In the genomic region with DNA sequence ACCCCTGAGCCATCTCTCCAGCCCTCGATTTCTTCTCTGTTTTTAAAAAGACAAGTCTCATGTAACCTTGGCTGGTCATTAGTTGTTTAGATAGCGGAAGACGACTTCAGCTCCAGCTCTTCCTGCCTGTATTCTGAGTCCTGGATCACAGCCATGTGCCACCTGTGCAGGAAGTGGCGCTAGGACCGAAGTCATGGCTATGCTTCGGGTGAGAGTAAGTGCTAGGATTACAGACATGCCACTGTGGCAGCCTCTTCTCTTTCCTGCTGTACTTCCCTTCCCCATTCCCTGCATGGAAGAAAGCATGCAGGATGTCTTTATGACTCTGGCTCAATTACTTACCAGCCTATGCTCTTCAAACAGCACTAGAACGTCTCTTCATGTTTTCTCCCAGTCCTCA, we compare ENCODE assay signal across 29 mouse cellular contexts. TPM values are rescaled to one million over a fixed set of nuclear protein-coding genes. Genes with fewer than 3 reads are reported as not detected.
DNase-seq lines count a peak whose midpoint lies in the region; ATAC-seq and TF ChIP-seq lines count a peak whose summit lies in the region.
"Had no signal": no experiment of that assay in that cellular context is flagged by ENCODE, and none has a peak within 500 bp of the region (broad histone marks: within the 10 kb centered on the region; RNA-seq: fewer than 3 reads in every experiment).

No protein-coding gene starts in this region.

- H3K4me1 ChIP-seq in cerebellum, adult 2 months (ENCODE audit: control insufficient read depth, insufficient read depth, low read length): peaks cover 7% of the 10 kb centered on the region
- no peaks in the 10 kb centered on the region for H3K4me1 ChIP-seq in embryonic facial prominence, embryonic 14.5 days (ENCODE audit: control insufficient read depth, insufficient read depth, low read length)
- H3K4me1 ChIP-seq in embryonic facial prominence, embryonic 10.5 days: no peaks in the 10 kb centered on the region
- no peaks in the 10 kb centered on the region for H3K4me1 ChIP-seq in kidney, embryonic 14.5 days (ENCODE audit: control insufficient read depth, insufficient read depth, low read length)
- H3K4me1 ChIP-seq in lung, embryonic 15.5 days: no peaks in the 10 kb centered on the region
- H3K4me1 ChIP-seq: embryonic facial prominence, embryonic 13.5 days; hindbrain, embryonic 10.5 days; hindbrain, embryonic 15.5 days; limb, embryonic 13.5 days; midbrain, embryonic 13.5 days; neural tube, embryonic 13.5 days had no signal

- no peaks in the 10 kb centered on the region for H3K9me3 ChIP-seq in embryonic facial prominence, embryonic 14.5 days (ENCODE audit: control insufficient read depth, low read length)
- no peaks in the 10 kb centered on the region for H3K9me3 ChIP-seq in embryonic facial prominence, embryonic 10.5 days
- no peaks in the 10 kb centered on the region for H3K9me3 ChIP-seq in kidney, embryonic 14.5 days (ENCODE audit: control insufficient read depth, low read length)
- no peaks in the 10 kb centered on the region for H3K9me3 ChIP-seq in lung, embryonic 15.5 days
- H3K9me3 ChIP-seq: embryonic facial prominence, embryonic 13.5 days; heart, embryonic 13.5 days; hindbrain, embryonic 10.5 days; hindbrain, embryonic 15.5 days; limb, embryonic 13.5 days; midbrain, embryonic 13.5 days; neural tube, embryonic 13.5 days had no signal

- TF ChIP-seq CTCF in cerebellum, adult 2 months (IDR thresholded peaks at IDR 0.05; ENCODE audit: borderline replicate concordance, insufficient read depth, low read depth, low read length): no peak

- no peak overlapping the region for H3K4me3 ChIP-seq in cerebellum, adult 2 months (replicated peaks; ENCODE audit: insufficient read depth, low read depth, low read length)
- H3K4me3 ChIP-seq in embryonic facial prominence, embryonic 14.5 days (ENCODE audit: low read depth, low read length): no peak overlapping the region
- H3K4me3 ChIP-seq in embryonic facial prominence, embryonic 10.5 days: no peak overlapping the region
- no peak overlapping the region for H3K4me3 ChIP-seq in kidney, embryonic 14.5 days (ENCODE audit: low read length)
- H3K4me3 ChIP-seq in lung, embryonic 15.5 days: no peak overlapping the region
- H3K4me3 ChIP-seq: embryonic facial prominence, embryonic 13.5 days; erythroblast, embryonic 14.5 days; heart, embryonic 13.5 days; hindbrain, embryonic 10.5 days; hindbrain, embryonic 15.5 days; limb, embryonic 13.5 days; midbrain, embryonic 13.5 days; neural tube, embryonic 13.5 days had no signal

- no peak for TF ChIP-seq POLR2A in cerebellum, adult 2 months (IDR thresholded peaks at IDR 0.05; ENCODE audit: borderline replicate concordance, insufficient read depth, low read length)

- ATAC-seq in embryonic facial prominence, embryonic 14.5 days (ENCODE audit: low read depth): no peak
- ATAC-seq in kidney, embryonic 14.5 days (ENCODE audit: low FRiP score, low TSS enrichment): no peak
- ATAC-seq in lung, embryonic 15.5 days (ENCODE audit: borderline replicate concordance, extremely low read depth, low FRiP score, low TSS enrichment): no peak; the same call in 1 of the 2 replicates
- ATAC-seq: forebrain, embryonic 16.5 days; inflammation-experienced regulatory T-cells, adult 6 months; midbrain, embryonic 13.5 days; Patski had no signal

- 0 out of 2 replicates have a peak overlapping the region, but pooled peaks have one; percentile 58 for H3K27ac ChIP-seq in cerebellum, adult 2 months (ENCODE audit: insufficient read depth, low read length)
- no peak overlapping the region for H3K27ac ChIP-seq in embryonic facial prominence, embryonic 14.5 days (replicated peaks; ENCODE audit: low read depth, low read length)
- no peak overlapping the region for H3K27ac ChIP-seq in embryonic facial prominence, embryonic 10.5 days (replicated peaks)
- peak overlapping the region; percentile 37; the same call in 1 of the 2 replicates for H3K27ac ChIP-seq in kidney, embryonic 14.5 days (ENCODE audit: low read depth, low read length)
- 0 out of 2 replicates have a peak overlapping the region, but pooled peaks have one; percentile 29 for H3K27ac ChIP-seq in lung, embryonic 15.5 days
- H3K27ac ChIP-seq: embryonic facial prominence, embryonic 13.5 days; heart, embryonic 13.5 days; hindbrain, embryonic 10.5 days; hindbrain, embryonic 15.5 days; limb, embryonic 13.5 days; macrophage; midbrain, embryonic 13.5 days; neural tube, embryonic 13.5 days had no signal

- peaks cover 82% of the 10 kb centered on the region for H3K36me3 ChIP-seq in embryonic facial prominence, embryonic 14.5 days (ENCODE audit: control insufficient read depth, insufficient read depth, low read length)
- H3K36me3 ChIP-seq in embryonic facial prominence, embryonic 10.5 days (replicated peaks): peaks cover 92% of the 10 kb centered on the region
- H3K36me3 ChIP-seq in kidney, embryonic 14.5 days (ENCODE audit: control insufficient read depth, insufficient read depth, low read length): peaks cover 80% of the 10 kb centered on the region
- H3K36me3 ChIP-seq in lung, embryonic 15.5 days: peaks cover 56% of the 10 kb centered on the region

- H3K4me2 ChIP-seq in embryonic facial prominence, embryonic 14.5 days (ENCODE audit: low read depth, low read length): no peak overlapping the region
- H3K4me2 ChIP-seq in kidney, embryonic 14.5 days (replicated peaks; ENCODE audit: low read depth, low read length): no peak overlapping the region
- H3K4me2 ChIP-seq in lung, embryonic 15.5 days: no peak overlapping the region
- H3K4me2 ChIP-seq: embryonic facial prominence, embryonic 13.5 days; heart, embryonic 13.5 days; hindbrain, embryonic 15.5 days; limb, embryonic 13.5 days; liver, embryonic 11.5 days; midbrain, embryonic 13.5 days; neural tube, embryonic 13.5 days had no signal

- H3K9ac ChIP-seq in embryonic facial prominence, embryonic 14.5 days (ENCODE audit: low read depth, low read length): no peak overlapping the region
- no peak overlapping the region for H3K9ac ChIP-seq in kidney, embryonic 14.5 days (ENCODE audit: low read depth, low read length)
- no peak overlapping the region for H3K9ac ChIP-seq in lung, embryonic 15.5 days
- H3K9ac ChIP-seq: embryonic facial prominence, embryonic 13.5 days; heart, embryonic 13.5 days; hindbrain, embryonic 15.5 days; limb, embryonic 13.5 days; midbrain, embryonic 13.5 days; neural tube, embryonic 13.5 days had no signal

- 30% methylated on average over 7 of the region's 7 CpGs for WGBS in cerebellum, adult 2 months
- 78% methylated on average over 7 of the region's 7 CpGs for WGBS in embryonic facial prominence, embryonic 14.5 days
- WGBS in embryonic facial prominence, embryonic 10.5 days: 85% methylated on average over 7 of the region's 7 CpGs
- 56% methylated on average over 7 of the region's 7 CpGs for WGBS in kidney, embryonic 14.5 days
- 58% methylated on average over 7 of the region's 7 CpGs for whole genome bisulfite sequencing in lung, embryonic 15.5 days

- H3K27me3 ChIP-seq in cerebellum, adult 2 months (ENCODE audit: control insufficient read depth, insufficient read depth, low read length): no peaks in the 10 kb centered on the region
- H3K27me3 ChIP-seq in embryonic facial prominence, embryonic 14.5 days (replicated peaks; ENCODE audit: control insufficient read depth, insufficient read depth, low read length): no peaks in the 10 kb centered on the region
- H3K27me3 ChIP-seq in embryonic facial prominence, embryonic 10.5 days (replicated peaks; ENCODE audit: low read depth, poor library complexity, severe bottlenecking): no peaks in the 10 kb centered on the region
- H3K27me3 ChIP-seq in kidney, embryonic 14.5 days (ENCODE audit: control insufficient read depth, insufficient read depth, low read length): no peaks in the 10 kb centered on the region
- no peaks in the 10 kb centered on the region for H3K27me3 ChIP-seq in lung, embryonic 15.5 days
- H3K27me3 ChIP-seq: embryonic facial prominence, embryonic 13.5 days; heart, embryonic 13.5 days; hindbrain, embryonic 15.5 days; limb, embryonic 13.5 days; midbrain, embryonic 13.5 days; neural tube, embryonic 13.5 days; Patski had no signal

- DNase-seq in cerebellum, adult 2 months: peak; percentile 45 to 63
- no peak for DNase-seq in cerebellum, adult 11 months
- DNase-seq in embryonic facial prominence, embryonic 14.5 days (ENCODE audit: low spot score): peak; percentile 29
- no peak for DNase-seq in embryonic facial prominence, embryonic 10.5 days (ENCODE audit: low spot score)
- no peak for DNase-seq in kidney, adult 18-20 months
- no peak for DNase-seq in lung, postnatal 14 days
- DNase-seq: adrenal gland, postnatal 10 days; embryo, embryonic 11 days; gastrocnemius, postnatal 14 days; heart, adult 18-20 months; heart, postnatal 14 days; kidney, adult 2 months; thymus, adult 2 months; thymus, postnatal 36 days had no signal

RNA-seq across cellular contexts. Expression of a gene that starts 27.5 kb away (rescaled TPM):
- 562 and 572 TPM in 2 replicates for polyA plus RNA-seq in cerebellum, adult 2 months (2012; rRNA removed)
- polyA plus RNA-seq in embryonic facial prominence, embryonic 14.5 days (2014; fragmentation: Nextera tagmentation; extraction: Ambion mirVana): 149 and 150 TPM in 2 replicates
- 123 and 138 TPM in 2 replicates for polyA plus RNA-seq in embryonic facial prominence, embryonic 10.5 days (2016; fragmentation: Nextera tagmentation; extraction: Ambion mirVana)
- 56.0 and 87.0 TPM in 2 replicates for polyA plus RNA-seq in kidney, embryonic 14.5 days (2014; fragmentation: Nextera tagmentation; extraction: Ambion mirVana)
- 142 and 146 TPM in 2 replicates for polyA plus RNA-seq in lung, embryonic 15.5 days (2015; fragmentation: Nextera tagmentation; extraction: Ambion mirVana)

RNA-seq across cellular contexts. Expression of a gene that starts 31.2 kb away (rescaled TPM):
- polyA plus RNA-seq in cerebellum, adult 2 months (2012; rRNA removed): 118 and 121 TPM in 2 replicates
- polyA plus RNA-seq in embryonic facial prominence, embryonic 14.5 days (2014; fragmentation: Nextera tagmentation; extraction: Ambion mirVana): 102 and 119 TPM in 2 replicates
- polyA plus RNA-seq in embryonic facial prominence, embryonic 10.5 days (2016; fragmentation: Nextera tagmentation; extraction: Ambion mirVana): 130 and 141 TPM in 2 replicates
- 78.3 and 114 TPM in 2 replicates for polyA plus RNA-seq in kidney, embryonic 14.5 days (2014; fragmentation: Nextera tagmentation; extraction: Ambion mirVana)
- polyA plus RNA-seq in lung, embryonic 15.5 days (2015; fragmentation: Nextera tagmentation; extraction: Ambion mirVana): 131 and 134 TPM in 2 replicates

RNA-seq across cellular contexts. Expression of a gene that starts 40.6 kb away (rescaled TPM):
- polyA plus RNA-seq in cerebellum, adult 2 months (2012; rRNA removed): 3.8 and 3.9 TPM in 2 replicates
- 39.4 and 74.3 TPM in 2 replicates for polyA plus RNA-seq in embryonic facial prominence, embryonic 14.5 days (2014; fragmentation: Nextera tagmentation; extraction: Ambion mirVana)
- polyA plus RNA-seq in embryonic facial prominence, embryonic 10.5 days (2016; fragmentation: Nextera tagmentation; extraction: Ambion mirVana): 1.6 TPM in 2 replicates
- 2.8 and 3.5 TPM in 2 replicates for polyA plus RNA-seq in kidney, embryonic 14.5 days (2014; fragmentation: Nextera tagmentation; extraction: Ambion mirVana)
- 8.5 and 10.0 TPM in 2 replicates for polyA plus RNA-seq in lung, embryonic 15.5 days (2015; fragmentation: Nextera tagmentation; extraction: Ambion mirVana)
- polyA plus RNA-seq: erythroblast, embryonic 14.5 days; inflammation-experienced regulatory T-cells, adult 6 months; macrophage had no signal

RNA-seq across cellular contexts. Expression of a gene that starts 52.5 kb away (rescaled TPM):
- 107 and 108 TPM in 2 replicates for polyA plus RNA-seq in cerebellum, adult 2 months (2012; rRNA removed)
- 130 and 148 TPM in 2 replicates for polyA plus RNA-seq in embryonic facial prominence, embryonic 14.5 days (2014; fragmentation: Nextera tagmentation; extraction: Ambion mirVana)
- 184 and 185 TPM in 2 replicates for polyA plus RNA-seq in embryonic facial prominence, embryonic 10.5 days (2016; fragmentation: Nextera tagmentation; extraction: Ambion mirVana)
- 95.1 and 138 TPM in 2 replicates for polyA plus RNA-seq in kidney, embryonic 14.5 days (2014; fragmentation: Nextera tagmentation; extraction: Ambion mirVana)
- polyA plus RNA-seq in lung, embryonic 15.5 days (2015; fragmentation: Nextera tagmentation; extraction: Ambion mirVana): 117 and 123 TPM in 2 replicates

Comparison
In these comparisons a context has a peak if more than half of its experiments do, and no peak if none do; other contexts are left out.
1. DNase-seq: peak in cerebellum, adult 2 months (2 of 2) and embryonic facial prominence, embryonic 14.5 days (single experiment); none in cerebellum, adult 11 months (single experiment), embryonic facial prominence, embryonic 10.5 days (single experiment), kidney, adult 18-20 months (single experiment) and lung, postnatal 14 days (single experiment).
2. H3K27ac ChIP-seq: peak in cerebellum, adult 2 months (single experiment), kidney, embryonic 14.5 days (single experiment) and lung, embryonic 15.5 days (single experiment); none in embryonic facial prominence, embryonic 14.5 days (single experiment) and embryonic facial prominence, embryonic 10.5 days (single experiment).